Mouse (Mus musculus): ENCODE measurements at regions not wholly inside any gene's neighbourhood (a gene's known extent, or its start where the extent isn't known, plus 50 kb on each side); places are given as distances from the start of the nearest gene placed in this dataset.

- no peak for DNase-seq (ENCODE audit: low spot score)
- H3K4me3 ChIP-seq (ENCODE audit: low read depth, low read length): no peak overlapping the region
These were observed 681.2 kb upstream of the Nr3c2 start for GRCm38 (mm10) chr8:76217819-76218580.

GRCm38 (mm10) chr8:76230847-76231246, 668.4 kb upstream of the Nr3c2 start:
- H3K9me3 ChIP-seq (replicated peaks): no peaks in the 10 kb centered on the region
- no peaks in the 10 kb centered on the region for H3K27me3 ChIP-seq (ENCODE audit: insufficient read depth, low read length)
- DNase-seq (ENCODE audit: low spot score) (no peak), ATAC-seq (ENCODE audit: extremely low read depth, insufficient number of reproducible peaks, low FRiP score, poor library complexity, severe bottlenecking) (no peak)
- no peaks in the 10 kb centered on the region for H3K36me3 ChIP-seq (replicated peaks)
- no peak overlapping the region for H3K4me3 ChIP-seq (ENCODE audit: low read depth, low read length)
- no peak for TF ChIP-seq TAL1 (conservative IDR thresholded peaks at IDR 0.05; ENCODE audit: low read depth, low read length)
- no peak for TF ChIP-seq GATA2 (IDR thresholded peaks at IDR 0.05; ENCODE audit: borderline replicate concordance, low read depth, low read length)
- no peak for TF ChIP-seq GATA1 (IDR thresholded peaks at IDR 0.05; ENCODE audit: borderline replicate concordance, low read length)
- TF ChIP-seq POLR2AphosphoS5 (IDR thresholded peaks at IDR 0.05; ENCODE audit: insufficient replicate concordance, low read depth, low read length): no peak
- TF ChIP-seq CTCF (IDR thresholded peaks at IDR 0.05; ENCODE audit: low read depth, low read length): no peak
- no peaks in the 10 kb centered on the region for H3K4me1 ChIP-seq (ENCODE audit: insufficient read depth, low read depth, low read length)

More at GRCm38 (mm10) chr8:76217819-76218580, 681.2 kb upstream of the Nr3c2 start:
- peaks cover 5% of the 10 kb centered on the region; the same call in 1 of the 2 replicates for H3K9me3 ChIP-seq (replicated peaks)
- no peaks in the 10 kb centered on the region for H3K27me3 ChIP-seq (ENCODE audit: insufficient read depth, low read length)
- no peaks in the 10 kb centered on the region for H3K36me3 ChIP-seq (replicated peaks)
- no peaks in the 10 kb centered on the region for H3K4me1 ChIP-seq (ENCODE audit: insufficient read depth, low read depth, low read length)
- TF ChIP-seq GATA1 (IDR thresholded peaks at IDR 0.05; ENCODE audit: borderline replicate concordance, low read length) (no peak), POLR2AphosphoS5 (IDR thresholded peaks at IDR 0.05; ENCODE audit: insufficient replicate concordance, low read depth, low read length) (no peak), CTCF (IDR thresholded peaks at IDR 0.05; ENCODE audit: low read depth, low read length) (no peak), TAL1 (conservative IDR thresholded peaks at IDR 0.05; ENCODE audit: low read depth, low read length) (no peak), GATA2 (IDR thresholded peaks at IDR 0.05; ENCODE audit: borderline replicate concordance, low read depth, low read length) (no peak)
- ATAC-seq (ENCODE audit: extremely low read depth, insufficient number of reproducible peaks, low FRiP score, poor library complexity, severe bottlenecking): no peak

- TF ChIP-seq GATA2 (IDR thresholded peaks at IDR 0.05; ENCODE audit: borderline replicate concordance, low read depth, low read length): no peak
- no peak for TF ChIP-seq GATA1 (IDR thresholded peaks at IDR 0.05; ENCODE audit: borderline replicate concordance, low read length)
- no peak for TF ChIP-seq TAL1 (conservative IDR thresholded peaks at IDR 0.05; ENCODE audit: low read depth, low read length)
- Histone ChIP-seq H3K4me3 (ENCODE audit: low read depth, low read length) (no peak overlapping the region), H3K4me1 (ENCODE audit: insufficient read depth, low read depth, low read length) (no peaks in the 10 kb centered on the region), H3K27me3 (ENCODE audit: insufficient read depth, low read length) (no peaks in the 10 kb centered on the region), H3K36me3 (replicated peaks) (no peaks in the 10 kb centered on the region), H3K9me3 (replicated peaks) (peaks cover 4% of the 10 kb centered on the region)
- ATAC-seq (ENCODE audit: extremely low read depth, insufficient number of reproducible peaks, low FRiP score, poor library complexity, severe bottlenecking) (no peak), DNase-seq (ENCODE audit: low spot score) (no peak)
These were observed 650.0 kb upstream of the Nr3c2 start for GRCm38 (mm10) chr8:76249194-76249593.

GRCm38 (mm10) chr8:76252161-76253010, 646.9 kb upstream of the Nr3c2 start:
- Histone ChIP-seq H3K27me3 (ENCODE audit: insufficient read depth, low read length) (no peaks in the 10 kb centered on the region), H3K4me1 (ENCODE audit: insufficient read depth, low read depth, low read length) (no peaks in the 10 kb centered on the region), H3K36me3 (replicated peaks) (no peaks in the 10 kb centered on the region), H3K9me3 (replicated peaks) (no peaks in the 10 kb centered on the region), H3K4me3 (ENCODE audit: low read depth, low read length) (no peak overlapping the region)
- DNase-seq (ENCODE audit: low spot score) (no peak), ATAC-seq (ENCODE audit: extremely low read depth, insufficient number of reproducible peaks, low FRiP score, poor library complexity, severe bottlenecking) (no peak)
- no peak for TF ChIP-seq GATA1 (IDR thresholded peaks at IDR 0.05; ENCODE audit: borderline replicate concordance, low read length)
- no peak for TF ChIP-seq TAL1 (conservative IDR thresholded peaks at IDR 0.05; ENCODE audit: low read depth, low read length)
- no peak for TF ChIP-seq CTCF (IDR thresholded peaks at IDR 0.05; ENCODE audit: low read depth, low read length)
- TF ChIP-seq GATA2 (IDR thresholded peaks at IDR 0.05; ENCODE audit: borderline replicate concordance, low read depth, low read length): no peak
- TF ChIP-seq POLR2AphosphoS5 (IDR thresholded peaks at IDR 0.05; ENCODE audit: insufficient replicate concordance, low read depth, low read length): no peak
